Mouse (Mus musculus): Measurements from ENCODE around the gene 1810049J17Rik. TPM values are rescaled to one million over a fixed set of nuclear protein-coding genes. Genes with fewer than 3 reads are reported as not detected.

Gene 1810049J17Rik
- polyA plus RNA-seq, 1 experiment from 2014 or later: 1.3 TPM

- Histone ChIP-seq H3K27me3 (ENCODE audit: insufficient read depth, low read length) (no peaks in the 10 kb centered on the region), H3K27ac (ENCODE audit: low read depth) (no peak overlapping the region), H3K9me3 (ENCODE audit: low read depth, low read length) (no peaks in the 10 kb centered on the region), H3K4me3 (ENCODE audit: low read depth, low read length) (no peak overlapping the region), H3K4me2 (no peak overlapping the region), H3K9ac (no peak overlapping the region), H3K4me1 (ENCODE audit: insufficient read depth) (no peaks in the 10 kb centered on the region; the same call in 1 of the 2 replicates), H3K36me3 (ENCODE audit: insufficient read depth) (peaks cover 5% of the 10 kb centered on the region; the same call in 1 of the 2 replicates)
- ATAC-seq (ENCODE audit: insufficient read depth) (no peak), DNase-seq (no peak)
- WGBS: 70% methylated on average over 3 of the region's 3 CpGs
- no peak for TF ChIP-seq CTCF (IDR thresholded peaks at IDR 0.05; ENCODE audit: low read depth)
Observed at GRCm38 (mm10) chr15:12330389-12330788, 8.7 kb upstream of the 1810049J17Rik start.

DNA sequence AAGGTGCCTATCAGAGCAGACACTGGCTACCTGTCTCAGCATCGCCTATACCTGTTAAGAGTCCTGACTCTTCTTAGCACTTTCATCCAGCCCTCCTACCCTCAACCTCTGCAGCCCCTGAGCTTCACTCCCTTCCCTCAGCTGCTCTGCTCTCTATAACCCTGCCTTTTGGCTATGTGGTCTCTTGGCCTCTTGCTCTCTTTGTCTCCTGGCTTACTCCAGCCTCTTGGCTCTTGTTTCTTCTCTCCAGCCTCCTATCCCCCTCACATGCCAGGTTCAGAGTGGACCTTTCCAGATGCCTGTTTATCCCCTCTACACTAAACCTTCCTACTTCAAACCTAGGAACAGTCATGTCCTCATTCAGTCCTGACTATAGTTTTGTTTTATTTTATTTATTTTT lies 2.6 kb upstream of the 1810049J17Rik start:
- 0 out of 2 replicates have a peak, but pooled peaks cover 2% of the 10 kb centered on the region for H3K27me3 ChIP-seq (ENCODE audit: insufficient read depth, low read length)
- ATAC-seq (ENCODE audit: insufficient read depth): no peak
- no peak overlapping the region for H3K4me2 ChIP-seq
- WGBS: 80% methylated on average over 1 of the region's 1 CpGs
- H3K36me3 ChIP-seq (ENCODE audit: insufficient read depth): peaks cover 9% of the 10 kb centered on the region; the same call in 1 of the 2 replicates
- no peak overlapping the region for H3K9ac ChIP-seq
- TF ChIP-seq CTCF (IDR thresholded peaks at IDR 0.05; ENCODE audit: low read depth): no peak
- DNase-seq: no peak
- no peak overlapping the region for H3K4me3 ChIP-seq (ENCODE audit: low read depth, low read length)
- H3K4me1 ChIP-seq (ENCODE audit: insufficient read depth): no peaks in the 10 kb centered on the region; the same call in 1 of the 2 replicates
- no peaks in the 10 kb centered on the region for H3K9me3 ChIP-seq (ENCODE audit: low read depth, low read length)
- no peak overlapping the region for H3K27ac ChIP-seq (ENCODE audit: low read depth)

- 11% methylated on average over 9 of the region's 9 CpGs for WGBS
- H3K4me1 ChIP-seq (ENCODE audit: insufficient read depth): no peaks in the 10 kb centered on the region; the same call in 1 of the 2 replicates
- DNase-seq: peak; percentile 43
- H3K36me3 ChIP-seq (ENCODE audit: insufficient read depth): peaks cover 9% of the 10 kb centered on the region; the same call in 1 of the 2 replicates
- no peak for ATAC-seq (ENCODE audit: insufficient read depth)
- H3K9ac ChIP-seq: peak overlapping the region; percentile 98
- TF ChIP-seq CTCF (IDR thresholded peaks at IDR 0.05; ENCODE audit: low read depth): no peak
- no peak overlapping the region for H3K27ac ChIP-seq (ENCODE audit: low read depth)
- peak overlapping the region; percentile 100 for H3K4me3 ChIP-seq (ENCODE audit: low read depth, low read length)
- H3K9me3 ChIP-seq (ENCODE audit: low read depth, low read length): no peaks in the 10 kb centered on the region
- H3K27me3 ChIP-seq (ENCODE audit: insufficient read depth, low read length): 0 out of 2 replicates have a peak, but pooled peaks cover 2% of the 10 kb centered on the region
- peak overlapping the region; percentile 77 for H3K4me2 ChIP-seq
Observed at GRCm38 (mm10) chr15:12322676-12323402, 1.1 kb upstream of the 1810049J17Rik start.

GRCm38 (mm10) chr15:12321091-12321787 lies 460 bp downstream of the 1810049J17Rik start, which contains the start of gene Golph3:
TSS of gene Golph3 (plus strand) at chr15:12321450.
- Histone ChIP-seq H3K27me3 (ENCODE audit: insufficient read depth, low read length) (0 out of 2 replicates have a peak, but pooled peaks cover 2% of the 10 kb centered on the region), H3K36me3 (ENCODE audit: insufficient read depth) (peaks cover 9% of the 10 kb centered on the region; the same call in 1 of the 2 replicates), H3K4me2 (peak within 1 kb of the TSS; percentile 77), H3K4me3 (ENCODE audit: low read depth, low read length) (peak within 1 kb of the TSS; percentile 100), H3K9me3 (ENCODE audit: low read depth, low read length) (no peaks in the 10 kb centered on the region), H3K9ac (peak within 1 kb of the TSS; percentile 98), H3K27ac (ENCODE audit: low read depth) (peak within 1 kb of the TSS; percentile 96), H3K4me1 (ENCODE audit: insufficient read depth) (no peaks in the 10 kb centered on the region; the same call in 1 of the 2 replicates)
- no peak for TF ChIP-seq CTCF (IDR thresholded peaks at IDR 0.05; ENCODE audit: low read depth)
- under 1% methylated on average over 70 of the region's 74 CpGs for WGBS
- DNase-seq: peak; percentile 98
- ATAC-seq (ENCODE audit: insufficient read depth): peak; percentile 95

DNA sequence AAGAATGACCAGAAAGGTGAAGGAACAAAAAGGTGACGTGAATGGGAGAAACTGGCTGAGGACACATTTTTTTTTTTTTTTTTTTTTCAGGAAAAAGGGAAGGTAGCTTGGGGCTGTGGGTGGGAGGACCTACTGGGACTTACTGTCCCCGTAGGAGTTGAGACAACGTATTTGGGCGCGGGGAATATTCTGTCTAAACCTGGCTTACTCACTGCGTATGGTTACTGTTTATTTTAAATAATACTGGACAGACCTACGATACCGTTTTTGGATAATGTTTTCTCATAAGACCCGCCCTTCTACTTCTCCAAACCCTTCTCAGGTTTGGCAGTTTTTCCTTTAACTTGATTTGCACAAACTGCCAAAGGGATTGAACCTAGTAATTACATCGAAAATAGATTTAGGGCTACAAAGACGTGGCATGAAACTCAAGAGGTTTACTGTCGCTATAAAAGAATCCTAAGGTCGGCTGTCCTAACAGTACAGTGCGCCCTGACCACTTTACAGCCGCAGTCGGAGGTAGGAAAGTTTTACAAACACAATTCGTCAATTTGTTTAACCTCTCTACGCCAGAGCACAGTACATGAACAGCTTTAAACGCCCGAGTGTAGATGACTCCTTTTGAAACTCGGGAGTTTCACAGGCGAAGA lies 1.1 kb downstream of the 1810049J17Rik start:
- H3K4me3 ChIP-seq (ENCODE audit: low read depth, low read length): peak overlapping the region; percentile 100
- H3K27me3 ChIP-seq (ENCODE audit: insufficient read depth, low read length): 0 out of 2 replicates have a peak, but pooled peaks cover 2% of the 10 kb centered on the region
- ATAC-seq (ENCODE audit: insufficient read depth): no peak
- no peaks in the 10 kb centered on the region; the same call in 1 of the 2 replicates for H3K4me1 ChIP-seq (ENCODE audit: insufficient read depth)
- H3K4me2 ChIP-seq: peak overlapping the region; percentile 77
- peak overlapping the region; percentile 98 for H3K9ac ChIP-seq
- H3K36me3 ChIP-seq (ENCODE audit: insufficient read depth): peaks cover 5% of the 10 kb centered on the region; the same call in 1 of the 2 replicates
- H3K9me3 ChIP-seq (ENCODE audit: low read depth, low read length): no peaks in the 10 kb centered on the region
- H3K27ac ChIP-seq (ENCODE audit: low read depth): peak overlapping the region; percentile 96
- DNase-seq: no peak
- 3% methylated on average over 22 of the region's 22 CpGs for WGBS
- no peak for TF ChIP-seq CTCF (IDR thresholded peaks at IDR 0.05; ENCODE audit: low read depth)

DNA sequence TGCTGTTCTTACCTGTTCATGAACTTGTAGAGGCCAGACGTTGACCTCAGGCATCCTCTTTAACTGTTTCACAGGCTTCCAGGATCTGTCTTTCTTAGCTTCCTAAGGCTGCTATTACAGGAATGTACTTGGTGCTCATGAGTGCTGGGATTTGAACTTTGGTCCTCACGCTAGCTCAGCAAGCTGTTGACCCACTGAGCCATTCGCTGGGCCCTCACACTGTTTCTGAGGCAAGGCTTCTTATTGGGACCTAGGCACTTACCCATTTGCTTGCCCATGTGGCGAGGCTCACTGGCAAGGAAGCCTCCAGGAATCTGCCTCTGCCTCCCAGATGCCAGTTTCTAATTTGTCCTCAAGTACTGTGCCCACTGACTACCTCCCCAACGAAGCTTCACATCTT lies 1.8 kb downstream of the 1810049J17Rik start:
- Histone ChIP-seq H3K9ac (no peak overlapping the region), H3K27me3 (ENCODE audit: insufficient read depth, low read length) (0 out of 2 replicates have a peak, but pooled peaks cover 2% of the 10 kb centered on the region), H3K4me3 (ENCODE audit: low read depth, low read length) (no peak overlapping the region; the same call in 1 of the 2 replicates), H3K36me3 (ENCODE audit: insufficient read depth) (0 out of 2 replicates have a peak, but pooled peaks cover 3% of the 10 kb centered on the region), H3K27ac (ENCODE audit: low read depth) (no peak overlapping the region), H3K4me1 (ENCODE audit: insufficient read depth) (no peaks in the 10 kb centered on the region; the same call in 1 of the 2 replicates), H3K9me3 (ENCODE audit: low read depth, low read length) (no peaks in the 10 kb centered on the region), H3K4me2 (peak overlapping the region; percentile 77)
- TF ChIP-seq CTCF (IDR thresholded peaks at IDR 0.05; ENCODE audit: low read depth): no peak
- DNase-seq (no peak), ATAC-seq (ENCODE audit: insufficient read depth) (no peak)
- 51% methylated on average over 5 of the region's 5 CpGs for WGBS

All from lung, embryonic 14.5 days (tissue).